Mouse (Mus musculus) testis, adult 2 months (tissue): ENCODE data around the gene Cstf3.

Experiments
- CTCF ChIP-seq: fragments of 200-500 bp; IDR thresholded peaks from 2 replicates; pipeline ENCODE4 v1.5.1; 2012; ENCODE audit warnings: low read depth, mild to moderate bottlenecking, inconsistent platforms, low read length, moderate library complexity; ENCODE audit not compliant: control insufficient read depth, insufficient read depth, insufficient replicate concordance
- POLR2A ChIP-seq: fragments of 200-500 bp; IDR thresholded peaks from 2 replicates; pipeline ENCODE4 v1.6.1; 2012; ENCODE audit warnings: low read depth, mild to moderate bottlenecking, inconsistent platforms, low read length, moderate library complexity; ENCODE audit not compliant: control insufficient read depth

DNA sequence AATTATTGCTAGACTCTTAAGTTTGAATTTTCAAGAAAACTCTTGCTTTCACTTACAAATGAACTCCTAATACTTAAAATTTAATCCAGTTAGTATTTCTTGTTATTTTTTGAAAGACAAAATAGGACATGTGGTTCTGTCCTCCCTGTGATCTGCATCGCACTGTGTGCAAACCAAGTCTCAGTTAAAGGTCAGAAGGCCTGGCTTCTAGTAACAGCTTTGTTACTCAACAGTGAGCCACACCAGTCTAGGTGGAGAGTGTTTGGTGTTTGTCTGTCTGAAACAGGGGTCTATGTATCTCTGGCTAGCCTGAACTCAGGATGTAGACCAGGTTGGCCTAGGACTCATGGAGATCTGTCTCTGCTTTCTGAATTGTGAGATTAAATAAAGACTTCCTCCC lies 68.3 kb downstream of the Cstf3 start:
- no peak for TF ChIP-seq POLR2A
- TF ChIP-seq CTCF = no peak
